Mouse (Mus musculus) stomach, postnatal 0 days (tissue): ENCODE measurements around the gene Dhx37. TPM values are rescaled to one million over a fixed set of nuclear protein-coding genes. Genes with fewer than 3 reads are reported as not detected.
A peak's percentile ranks its signal among the peaks of the same experiment; 100 is the strongest.

Experiments
- ATAC-seq: fragments of 200-750 bp; cut with Nextera tagmentation; 2 replicates; pipeline ENCODE4 v1.8.0; 2017; ENCODE audit not compliant: low FRiP score, low TSS enrichment
- DNase-seq: peaks from one replicate; pipeline ENCODE4 v3.0.0-alpha.2; 2016; ENCODE audit warnings: low spot score
- H3K27ac ChIP-seq: fragments of 300-500 bp; sonication (generic); replicated peaks from 2 replicates; pipeline ENCODE4 v1.5.1; 2014; ENCODE audit warnings: mild to moderate bottlenecking, control low read depth
- H3K27me3 ChIP-seq: fragments of 300-500 bp; sonication (generic); 2 replicates; pipeline ENCODE4 v1.6.1; 2014; ENCODE audit warnings: low read length; ENCODE audit not compliant: control insufficient read depth, insufficient read depth
- H3K36me3 ChIP-seq: fragments of 300-500 bp; sonication (generic); 2 replicates; pipeline ENCODE4 v1.6.1; 2014; ENCODE audit warnings: low read length, mixed read lengths; ENCODE audit not compliant: control insufficient read depth, insufficient read depth
- H3K4me1 ChIP-seq: fragments of 300-500 bp; sonication (generic); replicated peaks from 2 replicates; pipeline ENCODE4 v1.6.1; 2014; ENCODE audit warnings: antibody characterized with exemption; ENCODE audit not compliant: control insufficient read depth, insufficient read depth
- H3K4me2 ChIP-seq: fragments of 300-500 bp; sonication (generic); replicated peaks from 2 replicates; pipeline ENCODE4 v1.6.1; 2014; ENCODE audit warnings: low read depth, mild to moderate bottlenecking, control low read depth, moderate library complexity
- H3K4me3 ChIP-seq: fragments of 300-500 bp; sonication (generic); 2 replicates; pipeline ENCODE4 v1.5.1; 2014; ENCODE audit warnings: low read depth, low read length, control low read depth
- H3K9ac ChIP-seq: fragments of 300-500 bp; sonication (generic); 2 replicates; pipeline ENCODE4 v1.6.1; 2014; ENCODE audit warnings: mild to moderate bottlenecking, low read length, control low read depth, mixed read lengths
- H3K9me3 ChIP-seq: fragments of 300-500 bp; sonication (generic); 2 replicates; pipeline ENCODE4 v1.6.1; 2016; ENCODE audit warnings: low read length; ENCODE audit not compliant: control insufficient read depth
- CTCF ChIP-seq: IDR thresholded peaks from 2 replicates; pipeline ENCODE4 v1.5.1; 2016; ENCODE audit warnings: antibody characterized with exemption, low read depth, mild to moderate bottlenecking, moderate library complexity
- EP300 ChIP-seq: optimal IDR thresholded peaks from 2 replicates; pipeline ENCODE3; 2016; ENCODE audit warnings: antibody characterized with exemption
- WGBS: fragments of 180-500 bp; shearing (Covaris S2); extraction: QIAGEN DNeasy Blood & Tissue Kit; methylation state at CpG from one replicate; pipeline ENCODE4 v1.1.7; 2014; 5-methylcytosine and 5-hydroxymethylcytosine counted together
- polyA plus RNA-seq: library from polyadenylated mRNA; unstranded; fragments of >200 nt; fragmentation: Nextera tagmentation; extraction: Ambion mirVana; gene quantifications from 2 replicates; pipeline ENCODE4 v1.2.1, GENCODE M21; 2015

The Dhx37 gene
- polyA plus RNA-seq, 1 experiment from 2014 or later: 3.3 TPM

- no peaks in the 10 kb centered on the region for H3K36me3 ChIP-seq
- no peak overlapping the region for H3K4me2 ChIP-seq
- 46% methylated on average over 10 of the region's 10 CpGs for WGBS
- TF ChIP-seq CTCF (peak; percentile 74), EP300 (no peak)
- H3K27ac ChIP-seq: no peak overlapping the region
- DNase-seq (peak; percentile 61), ATAC-seq (no peak)
- no peak overlapping the region for H3K4me3 ChIP-seq
- H3K9ac ChIP-seq: no peak overlapping the region
- no peaks in the 10 kb centered on the region for H3K27me3 ChIP-seq
- H3K9me3 ChIP-seq: no peaks in the 10 kb centered on the region
- 0 out of 2 replicates have a peak, but pooled peaks cover 2% of the 10 kb centered on the region for H3K4me1 ChIP-seq
Measured at GRCm38 (mm10) chr5:125461868-125462445, 28.0 kb upstream of the Dhx37 start.

GRCm38 (mm10) chr5:125460574-125460973 is 26.7 kb upstream of the Dhx37 start:
- no peak for TF ChIP-seq EP300
- peak; percentile 42 for TF ChIP-seq CTCF
- Histone ChIP-seq H3K27ac (no peak overlapping the region), H3K4me3 (no peak overlapping the region), H3K36me3 (no peaks in the 10 kb centered on the region), H3K9me3 (no peaks in the 10 kb centered on the region), H3K9ac (no peak overlapping the region), H3K27me3 (no peaks in the 10 kb centered on the region), H3K4me1 (0 out of 2 replicates have a peak, but pooled peaks cover 2% of the 10 kb centered on the region), H3K4me2 (no peak overlapping the region)
- ATAC-seq (no peak), DNase-seq (no peak)
- WGBS: 81% methylated on average over 3 of the region's 3 CpGs

- Histone ChIP-seq H3K4me1 (no peaks in the 10 kb centered on the region), H3K4me2 (no peak overlapping the region), H3K9me3 (no peaks in the 10 kb centered on the region), H3K36me3 (peaks cover 8% of the 10 kb centered on the region; the same call in 1 of the 2 replicates), H3K4me3 (no peak overlapping the region), H3K27me3 (no peaks in the 10 kb centered on the region), H3K9ac (no peak overlapping the region), H3K27ac (no peak overlapping the region)
- TF ChIP-seq EP300: no peak
- TF ChIP-seq CTCF: no peak
- no peak for DNase-seq
- 81% methylated on average over 6 of the region's 6 CpGs for WGBS
- no peak for ATAC-seq
Measured at GRCm38 (mm10) chr5:125457538-125457937, 23.6 kb upstream of the Dhx37 start.

GRCm38 (mm10) chr5:125456100-125456499 is 22.2 kb upstream of the Dhx37 start:
- 91% methylated on average over 6 of the region's 6 CpGs for WGBS
- H3K27ac ChIP-seq: no peak overlapping the region

GRCm38 (mm10) chr5:125452573-125452972 is 18.7 kb upstream of the Dhx37 start:
- H3K27ac ChIP-seq: no peak overlapping the region
- H3K27me3 ChIP-seq: no peaks in the 10 kb centered on the region
- ATAC-seq (0 out of 2 replicates have a peak, but pooled peaks have one; percentile 21), DNase-seq (no peak)
- H3K4me2 ChIP-seq: no peak overlapping the region
- WGBS: 76% methylated on average over 9 of the region's 9 CpGs
- no peak overlapping the region for H3K9ac ChIP-seq
- no peak overlapping the region for H3K4me3 ChIP-seq
- no peaks in the 10 kb centered on the region for H3K9me3 ChIP-seq
- no peaks in the 10 kb centered on the region for H3K4me1 ChIP-seq
- H3K36me3 ChIP-seq: peaks cover 11% of the 10 kb centered on the region; the same call in 1 of the 2 replicates
- TF ChIP-seq EP300 (no peak), CTCF (no peak)

More at GRCm38 (mm10) chr5:125456100-125456499, 22.2 kb upstream of the Dhx37 start:
- no peak overlapping the region for H3K9ac ChIP-seq
- DNase-seq (no peak), ATAC-seq (no peak)
- H3K27me3 ChIP-seq: no peaks in the 10 kb centered on the region
- H3K4me3 ChIP-seq: no peak overlapping the region
- no peak for TF ChIP-seq CTCF
- TF ChIP-seq EP300: no peak
- H3K4me1 ChIP-seq: no peaks in the 10 kb centered on the region
- H3K9me3 ChIP-seq: no peaks in the 10 kb centered on the region
- no peak overlapping the region for H3K4me2 ChIP-seq
- H3K36me3 ChIP-seq: peaks cover 11% of the 10 kb centered on the region; the same call in 1 of the 2 replicates

- Histone ChIP-seq H3K36me3 (0 out of 2 replicates have a peak, but pooled peaks cover 7% of the 10 kb centered on the region), H3K4me1 (no peaks in the 10 kb centered on the region), H3K4me3 (no peak overlapping the region), H3K27me3 (no peaks in the 10 kb centered on the region), H3K27ac (no peak overlapping the region), H3K9me3 (no peaks in the 10 kb centered on the region), H3K4me2 (no peak overlapping the region), H3K9ac (no peak overlapping the region)
- 66% methylated on average over 5 of the region's 5 CpGs for WGBS
- ATAC-seq (no peak), DNase-seq (no peak)
- TF ChIP-seq CTCF (no peak), EP300 (no peak)
Measured at GRCm38 (mm10) chr5:125449306-125449705, 15.4 kb upstream of the Dhx37 start.
